Mouse (Mus musculus) left cerebral cortex, postnatal 25 days (tissue): ENCODE data around the gene Rps6ka1. TPM values are rescaled to one million over a fixed set of nuclear protein-coding genes. Genes with fewer than 3 reads are reported as not detected.

ENCODE experiments used
- DNase-seq, 2 experiments: peaks; one replicate each; pipeline ENCODE4 v3.0.0; 2022; ENCODE audit warnings: low spot score in 2 of 2, mixed read lengths in 1 of 2
- intact Hi-C: fragments of 180-260 bp; cut with DNase I; formaldehyde crosslinking; loops from one replicate; pipeline ENCODE4 v1.15.1; 2025
- total RNA-seq, 2 experiments: library from RNA; stranded (reverse); gene quantifications; 2 replicates each; pipeline ENCODE4 v1.2.3; 2021

Rps6ka1 gene
- total RNA-seq, 2 experiments from 2014 or later: 13.1 to 14.1 TPM

- intact Hi-C loops: no loop called here
These were observed 11.7 kb upstream of the Rps6ka1 start for GRCm38 (mm10) chr4:133899241-133899800.

DNA sequence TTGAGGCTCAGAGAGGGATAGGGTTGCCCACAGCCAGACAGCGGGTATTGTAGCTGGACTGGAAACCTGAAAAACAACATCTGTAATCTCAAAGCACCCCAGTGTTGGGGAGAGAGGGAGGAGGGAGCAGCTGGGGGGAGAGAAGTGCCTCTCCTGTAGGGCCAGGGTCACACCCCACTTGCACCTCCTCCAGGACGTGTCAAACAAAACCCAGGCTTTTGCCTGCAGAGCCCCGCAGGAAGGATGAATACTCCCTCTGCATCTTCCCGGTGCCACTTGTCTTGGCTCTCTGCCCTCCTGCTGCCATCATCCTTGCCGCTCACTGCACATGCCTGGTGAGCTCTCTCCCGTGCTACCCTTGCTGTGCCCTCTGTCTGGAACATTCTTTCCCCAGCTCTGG lies 10.6 kb upstream of the Rps6ka1 start:
- intact Hi-C loops: no loop called here
- no peak for DNase-seq

More at GRCm38 (mm10) chr4:133899241-133899800, 11.7 kb upstream of the Rps6ka1 start:
- no peak for DNase-seq

- intact Hi-C loops: no loop called here
- no peak for DNase-seq
These were observed 9.9 kb upstream of the Rps6ka1 start for GRCm38 (mm10) chr4:133897431-133897891.

GRCm38 (mm10) chr4:133896984-133897383 lies 9.4 kb upstream of the Rps6ka1 start:
- no peak for DNase-seq
- intact Hi-C loops: no loop called here

DNA sequence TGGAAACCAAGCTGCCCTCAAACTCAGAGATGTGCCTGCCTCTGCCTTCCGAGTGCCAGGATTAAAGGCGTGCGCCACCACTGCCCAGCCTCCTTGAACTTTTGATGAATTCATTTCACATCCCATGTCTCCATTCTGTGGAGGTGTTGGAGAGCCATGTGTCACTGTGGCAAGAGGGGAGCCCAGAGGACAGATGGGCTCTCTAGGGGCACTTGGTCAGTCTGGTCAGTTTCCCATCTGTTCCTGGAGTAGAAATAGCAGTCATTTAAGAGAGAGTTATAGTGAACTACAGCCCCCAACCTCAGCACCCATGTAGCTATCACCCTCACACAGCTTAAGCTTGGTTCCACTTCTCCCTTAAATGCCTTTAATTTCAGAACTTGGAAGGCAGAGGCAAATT lies 8.4 kb upstream of the Rps6ka1 start:
- intact Hi-C loops: no loop called here
- DNase-seq: no peak

GRCm38 (mm10) chr4:133887249-133887648 lies 348 bp downstream of the Rps6ka1 start:
- intact Hi-C loops: no loop called here
- DNase-seq: no peak

- intact Hi-C loops: no loop called here
- DNase-seq: no peak
These were observed 1.6 kb downstream of the Rps6ka1 start for GRCm38 (mm10) chr4:133885991-133886501.

- DNase-seq: no peak
- intact Hi-C loops: no loop called here
These were observed 2.3 kb downstream of the Rps6ka1 start for GRCm38 (mm10) chr4:133885331-133885730.

GRCm38 (mm10) chr4:133884888-133885287 lies 2.7 kb downstream of the Rps6ka1 start:
- no peak for DNase-seq
- intact Hi-C loops: no loop called here

GRCm38 (mm10) chr4:133884127-133884753 lies 3.4 kb downstream of the Rps6ka1 start:
- no peak for DNase-seq
- intact Hi-C loops: no loop called here

DNA sequence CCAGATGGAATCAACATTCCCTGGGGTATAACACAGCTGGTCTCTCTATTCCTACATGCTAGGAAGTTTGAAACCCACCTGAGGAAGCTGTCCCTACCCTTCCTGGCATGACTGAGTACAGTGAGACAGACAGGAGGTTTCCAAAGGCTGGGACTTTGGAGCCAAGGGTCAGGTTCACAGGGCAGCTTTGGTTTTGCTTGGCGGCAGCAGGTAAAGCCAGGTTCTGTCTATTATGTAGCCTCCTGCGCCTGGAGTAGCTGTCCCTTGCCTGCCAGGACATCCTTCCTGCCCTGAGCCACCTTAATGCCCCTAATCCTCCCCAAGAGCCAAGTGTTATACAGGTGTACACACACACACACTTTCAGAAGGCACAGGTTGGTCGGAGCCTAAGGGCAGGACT lies 5.7 kb downstream of the Rps6ka1 start:
- intact Hi-C loops: no loop called here

GRCm38 (mm10) chr4:133881399-133881798 lies 6.2 kb downstream of the Rps6ka1 start:
- intact Hi-C loops: no loop called here
- DNase-seq: no peak

More for the DNA sequence above, 5.7 kb downstream of the Rps6ka1 start:
- no peak for DNase-seq

- intact Hi-C loops: no loop called here
- no peak for DNase-seq
These were observed 8.3 kb downstream of the Rps6ka1 start for GRCm38 (mm10) chr4:133879145-133879902.

DNA sequence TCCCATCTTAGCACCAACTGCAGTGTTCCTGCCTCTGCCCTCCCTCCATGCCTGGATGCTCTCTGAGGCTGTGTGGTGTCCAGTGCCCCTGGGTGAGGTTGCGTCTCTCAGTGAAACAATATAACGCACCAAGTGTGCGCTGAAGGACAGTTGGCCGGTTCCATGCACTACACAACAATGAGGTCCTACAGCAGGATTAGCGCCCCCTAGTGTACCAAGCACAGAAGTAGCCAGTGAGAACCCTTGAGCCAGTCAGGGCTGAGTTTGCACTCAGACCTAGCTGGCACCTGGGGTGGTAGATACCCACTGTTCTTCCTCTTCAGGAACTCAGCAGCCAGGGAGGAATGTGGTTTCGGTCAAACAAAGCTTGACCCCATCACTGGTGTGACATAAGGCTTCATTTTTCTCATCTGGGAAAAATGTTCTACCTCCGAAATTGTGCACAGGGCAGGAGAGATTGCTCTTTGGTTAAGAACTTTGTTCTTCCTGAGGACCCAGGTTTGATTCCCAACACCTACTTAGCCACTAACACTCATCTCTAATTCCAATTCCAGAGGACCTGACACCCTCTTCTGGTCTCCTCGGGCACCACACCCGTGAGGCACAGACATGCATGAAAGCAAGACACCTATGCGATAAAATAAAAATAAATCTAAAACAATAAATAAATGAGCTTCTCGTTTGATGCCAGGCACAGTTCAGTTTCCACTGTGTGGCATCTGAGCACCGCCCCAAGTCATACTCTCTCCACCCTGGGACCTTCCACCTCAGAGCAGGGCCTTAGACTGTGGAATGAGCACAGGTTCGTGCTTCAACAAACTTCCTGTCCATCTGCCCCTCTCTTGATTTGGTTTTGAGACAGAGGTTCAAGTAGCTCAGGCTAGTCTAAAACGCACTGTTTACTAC lies 9.5 kb downstream of the Rps6ka1 start:
- DNase-seq: no peak
- intact Hi-C loops: no loop called here

- intact Hi-C loops: no loop called here
- no peak for DNase-seq
These were observed 12.6 kb downstream of the Rps6ka1 start for GRCm38 (mm10) chr4:133874865-133875517.

DNA sequence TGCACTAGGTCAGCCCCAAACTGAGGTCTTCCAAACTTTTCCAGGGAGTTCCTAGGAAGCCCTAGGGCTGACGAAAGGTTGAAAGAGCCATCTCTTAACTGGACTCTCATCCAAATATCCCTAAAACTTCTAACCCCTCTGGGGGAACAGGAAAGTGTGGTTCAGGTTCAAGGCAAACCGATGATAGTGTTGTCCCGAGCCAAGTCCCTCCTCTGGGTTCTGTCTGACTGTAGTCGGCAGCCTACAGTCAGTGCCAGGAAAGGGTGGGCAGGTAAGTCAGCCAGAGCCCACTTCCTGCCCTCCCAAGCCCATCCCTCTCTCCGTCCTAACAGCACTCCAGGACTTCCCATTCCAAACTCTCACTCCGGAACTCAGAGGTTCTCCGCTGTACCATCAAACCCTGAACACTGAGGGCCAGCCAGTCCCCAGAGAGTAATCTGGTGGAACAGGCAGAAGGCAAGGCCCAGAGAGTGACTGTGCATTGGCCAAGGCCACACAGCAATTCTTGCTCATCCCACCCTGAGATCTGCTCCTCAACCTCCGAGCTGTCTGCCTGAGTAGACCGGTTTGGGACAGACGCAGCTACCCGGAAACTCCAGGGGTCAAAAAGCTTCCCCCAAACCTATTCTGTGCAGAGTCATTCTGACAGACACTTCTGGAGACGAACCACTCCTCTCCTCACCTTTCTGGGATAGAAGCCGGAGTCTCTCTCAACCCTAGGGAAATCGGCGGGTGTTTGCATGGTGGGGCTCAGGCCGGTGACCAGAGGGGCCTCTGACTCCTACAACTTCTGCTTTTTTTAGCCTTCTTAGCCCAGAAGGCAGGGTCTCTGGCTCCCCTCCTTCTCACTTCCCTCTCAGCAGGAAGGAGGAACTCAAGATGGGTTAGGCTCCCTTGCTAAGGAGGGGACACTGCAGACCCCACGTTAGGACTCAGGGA lies 13.4 kb downstream of the Rps6ka1 start:
- no peak for DNase-seq
- intact Hi-C loops: no loop called here

DNA sequence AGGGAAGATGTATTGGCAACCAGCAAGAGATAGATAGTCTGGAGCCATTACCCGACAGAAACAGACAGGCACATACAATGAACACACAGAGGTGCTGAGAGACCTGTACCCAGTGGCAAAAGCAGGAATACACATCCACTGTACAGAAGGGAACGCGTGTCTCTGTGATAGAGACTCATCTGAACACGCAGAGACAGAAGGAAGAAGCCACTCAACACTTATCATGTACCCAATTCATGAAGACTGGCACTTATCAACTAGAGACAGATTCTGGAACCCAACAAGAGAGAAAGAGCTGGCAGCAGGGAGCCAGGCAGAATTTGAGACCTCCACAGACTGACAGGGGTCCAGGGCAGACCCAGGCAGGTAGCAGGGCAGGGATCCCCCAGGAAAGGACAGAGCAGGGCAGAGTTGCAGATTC lies 14.2 kb downstream of the Rps6ka1 start:
- DNase-seq: no peak
- intact Hi-C loops: no loop called here

DNA sequence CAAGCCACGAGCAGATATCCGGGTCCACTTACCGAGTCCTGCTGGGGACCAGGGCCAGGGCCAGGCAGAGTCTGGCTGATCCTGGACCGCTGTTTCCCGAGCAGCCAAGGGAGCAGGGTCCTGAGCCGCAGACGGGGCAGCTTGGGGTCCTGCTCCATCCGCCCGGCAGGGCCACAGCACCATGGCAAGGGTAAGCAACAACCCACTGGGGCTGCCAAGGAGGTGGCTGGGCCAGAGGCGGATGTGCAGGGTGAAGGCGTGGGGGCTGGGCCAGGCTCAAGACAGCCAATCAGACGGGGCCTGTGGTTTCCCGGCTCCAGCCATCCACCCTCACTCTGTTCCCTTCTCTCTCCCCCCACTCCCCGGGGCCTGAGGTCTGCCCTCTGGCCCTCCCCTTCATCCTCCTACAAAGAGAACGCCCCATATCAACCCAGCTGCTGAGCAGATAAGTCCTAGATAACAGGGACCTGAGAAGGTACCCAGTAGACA lies 14.7 kb downstream of the Rps6ka1 start:
- peak in 1 of 2 experiments; percentile 19 for DNase-seq
- intact Hi-C loops: no loop called here
